Mouse (Mus musculus): ENCODE measurements around the gene Ccnl1. TPM values are rescaled to one million over a fixed set of nuclear protein-coding genes. Genes with fewer than 3 reads are reported as not detected.
A peak's percentile ranks its signal among the peaks of the same experiment; 100 is the strongest.

Gene Ccnl1
- total and polyA plus RNA-seq, 2 experiments from 2014 or later, result 53.1 to 57.0 TPM

DNA sequence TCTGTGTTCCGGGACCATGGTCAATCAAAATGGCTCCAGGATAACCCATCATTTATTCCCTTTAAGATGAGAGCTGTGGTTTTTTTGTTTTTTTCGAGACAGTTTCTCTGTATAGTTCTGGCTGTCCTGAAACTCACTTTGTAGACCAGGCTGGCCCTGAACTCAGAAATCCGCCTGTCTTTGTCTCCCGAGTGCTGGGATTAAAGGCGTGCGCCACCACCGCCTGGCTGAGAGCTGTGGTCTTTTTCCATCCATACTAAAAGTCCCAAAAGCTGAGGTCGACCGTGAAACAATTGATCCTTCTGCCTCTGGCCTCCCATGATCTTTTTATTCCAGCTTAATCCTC is 764 bp upstream of the Ccnl1 start:
- Histone ChIP-seq H3K36me3 (ENCODE audit: insufficient read depth) (peaks cover 7% of the 10 kb centered on the region; the same call in 1 of the 2 replicates), H3K27me3 (ENCODE audit: insufficient read depth, low read length) (no peaks in the 10 kb centered on the region), H3K27ac (ENCODE audit: low read depth, low read length) (peak overlapping the region; percentile 98), H3K4me2 (ENCODE audit: low read depth) (peak overlapping the region; percentile 78), H3K4me3 (ENCODE audit: low read depth, low read length) (peak overlapping the region; percentile 92), H3K9ac (peak overlapping the region; percentile 95), H3K9me3 (ENCODE audit: low read length) (no peaks in the 10 kb centered on the region), H3K4me1 (ENCODE audit: insufficient read depth) (peaks cover 12% of the 10 kb centered on the region)
- ATAC-seq (no peak), DNase-seq (peak; percentile 67)
- WGBS, result 3% methylated on average over 9 of the region's 9 CpGs
- TF ChIP-seq CTCF (IDR thresholded peaks at IDR 0.05; ENCODE audit: low read depth), result no peak

DNA sequence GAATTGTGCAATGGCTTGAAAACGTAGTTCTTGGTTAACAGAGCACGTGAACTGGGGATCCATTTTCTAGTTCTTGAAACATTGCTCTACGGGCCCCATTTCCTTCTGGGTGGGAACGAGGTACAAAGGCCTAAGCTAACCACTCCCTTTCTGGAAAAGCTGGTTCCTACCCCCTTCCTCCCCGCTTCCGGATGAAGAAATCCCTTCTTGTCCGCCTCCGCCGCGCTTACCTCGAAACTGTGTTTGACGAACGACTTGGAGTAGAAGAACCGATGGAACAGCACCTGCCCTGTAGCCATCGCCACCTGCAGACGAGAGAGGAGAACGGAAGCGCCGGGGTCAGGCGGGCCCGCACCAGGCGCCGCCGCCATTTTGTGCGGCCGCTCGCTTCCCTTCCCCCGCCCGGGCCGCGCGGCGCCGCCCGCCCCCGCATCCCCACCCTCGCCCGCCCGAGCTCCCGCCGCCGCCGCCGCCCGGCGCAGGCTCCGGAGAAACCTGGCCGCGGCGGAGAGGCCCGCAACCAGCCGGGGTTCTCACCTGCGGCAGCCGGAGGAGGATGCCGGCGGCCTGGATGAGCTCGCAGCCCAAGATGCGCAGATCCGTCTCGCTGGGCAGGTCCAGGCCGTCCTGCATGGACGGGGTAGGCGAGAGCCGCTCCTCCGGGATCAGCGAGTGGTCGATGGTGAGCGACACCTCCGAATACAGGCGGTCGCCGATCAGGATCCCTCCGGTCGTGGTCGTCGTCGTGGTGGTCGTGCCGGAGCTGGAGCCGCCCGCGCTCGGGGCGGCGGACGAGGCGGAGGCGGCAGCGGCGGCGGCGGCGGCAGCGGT is 563 bp downstream of the Ccnl1 start:
- TF ChIP-seq CTCF (IDR thresholded peaks at IDR 0.05; ENCODE audit: low read depth), result peak; percentile 55
- peak overlapping the region; percentile 78 for H3K4me2 ChIP-seq (ENCODE audit: low read depth)
- peak overlapping the region; percentile 98 for H3K27ac ChIP-seq (ENCODE audit: low read depth, low read length)
- no peaks in the 10 kb centered on the region for H3K9me3 ChIP-seq (ENCODE audit: low read length)
- peaks cover 12% of the 10 kb centered on the region for H3K4me1 ChIP-seq (ENCODE audit: insufficient read depth)
- no peaks in the 10 kb centered on the region for H3K27me3 ChIP-seq (ENCODE audit: insufficient read depth, low read length)
- DNase-seq, result peak; percentile 82
- H3K9ac ChIP-seq, result peak overlapping the region; percentile 95
- H3K36me3 ChIP-seq (ENCODE audit: insufficient read depth), result peaks cover 7% of the 10 kb centered on the region; the same call in 1 of the 2 replicates
- ATAC-seq, result peak; percentile 81
- peak overlapping the region; percentile 92 for H3K4me3 ChIP-seq (ENCODE audit: low read depth, low read length)
- WGBS, result 2% methylated on average over 86 of the region's 94 CpGs

DNA sequence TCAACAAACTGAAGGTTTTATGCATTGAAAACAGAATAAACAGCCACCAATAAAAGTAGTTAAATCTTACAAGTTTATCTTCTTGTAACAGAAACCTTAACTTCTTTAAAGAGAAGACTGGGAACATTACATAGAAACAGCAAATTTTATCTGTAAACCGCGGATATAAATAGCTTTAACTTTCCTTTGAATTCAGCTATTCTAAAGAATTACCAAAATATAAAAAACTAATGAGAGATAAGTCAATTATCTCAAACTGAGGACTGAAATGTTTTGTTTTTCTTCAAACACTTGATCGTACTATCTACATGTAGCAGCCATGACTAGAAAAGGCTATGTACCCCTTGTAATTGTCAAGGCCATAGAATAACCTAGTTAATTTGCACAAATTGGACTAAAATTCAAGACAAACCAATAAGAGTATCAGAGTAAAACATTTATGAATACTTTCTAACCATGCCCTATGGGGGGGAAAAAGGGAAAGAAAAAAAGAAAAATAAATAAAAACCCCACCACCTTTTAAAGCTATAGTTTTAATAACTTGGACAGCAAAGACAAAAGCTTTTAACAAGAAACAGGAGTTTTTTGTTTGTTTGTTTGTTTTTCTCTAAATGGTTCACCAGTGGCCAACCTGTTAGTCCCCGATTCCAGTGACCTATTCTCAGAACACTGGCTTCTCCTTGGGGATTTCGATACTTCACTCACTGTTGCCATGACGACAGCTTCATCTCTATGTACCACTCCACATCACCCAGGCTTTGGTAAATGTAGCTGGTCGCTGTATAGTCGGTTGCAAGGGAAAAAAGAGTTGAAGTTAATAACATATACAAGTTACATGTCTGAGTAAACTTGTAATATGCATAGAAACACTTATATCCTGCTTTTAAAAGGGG is 3.3 kb downstream of the Ccnl1 start:
- H3K9ac ChIP-seq, result no peak overlapping the region
- peaks cover 12% of the 10 kb centered on the region for H3K4me1 ChIP-seq (ENCODE audit: insufficient read depth)
- no peaks in the 10 kb centered on the region for H3K27me3 ChIP-seq (ENCODE audit: insufficient read depth, low read length)
- H3K27ac ChIP-seq (ENCODE audit: low read depth, low read length), result no peak overlapping the region
- no peaks in the 10 kb centered on the region for H3K9me3 ChIP-seq (ENCODE audit: low read length)
- no peak for TF ChIP-seq CTCF (IDR thresholded peaks at IDR 0.05; ENCODE audit: low read depth)
- no peak overlapping the region for H3K4me3 ChIP-seq (ENCODE audit: low read depth, low read length)
- H3K36me3 ChIP-seq (ENCODE audit: insufficient read depth), result peaks cover 14% of the 10 kb centered on the region
- DNase-seq, result no peak
- ATAC-seq, result no peak
- H3K4me2 ChIP-seq (ENCODE audit: low read depth), result no peak overlapping the region
- 45% methylated on average over 8 of the region's 8 CpGs for WGBS

DNA sequence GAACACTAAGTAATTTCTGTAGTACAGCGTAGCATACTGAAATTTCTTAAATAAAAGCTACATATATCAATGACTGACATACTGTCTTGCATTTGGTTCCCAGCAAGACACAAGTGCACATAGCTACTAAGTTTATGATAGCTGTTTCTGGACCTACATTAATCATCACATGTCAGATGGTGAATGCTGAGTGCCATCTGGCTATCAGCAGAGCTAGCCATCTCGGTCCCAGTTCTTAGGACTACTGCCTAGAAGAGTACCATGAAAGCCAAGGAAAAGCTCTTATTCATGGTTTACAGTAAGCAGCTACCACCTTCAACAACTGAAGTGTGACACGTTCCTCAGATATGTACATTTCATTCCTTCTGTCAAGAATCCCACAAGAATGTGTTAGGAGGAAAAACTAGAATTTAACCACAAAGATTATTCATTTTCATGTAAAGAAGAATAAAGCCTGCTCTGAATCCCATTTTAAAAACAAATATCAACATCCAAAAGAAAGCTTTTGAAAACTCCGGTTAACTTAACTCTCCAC is 7.2 kb downstream of the Ccnl1 start:
- peaks cover 39% of the 10 kb centered on the region for H3K36me3 ChIP-seq (ENCODE audit: insufficient read depth)
- H3K9me3 ChIP-seq (ENCODE audit: low read length), result no peaks in the 10 kb centered on the region
- TF ChIP-seq CTCF (IDR thresholded peaks at IDR 0.05; ENCODE audit: low read depth), result no peak
- H3K27me3 ChIP-seq (ENCODE audit: insufficient read depth, low read length), result no peaks in the 10 kb centered on the region
- H3K27ac ChIP-seq (ENCODE audit: low read depth, low read length), result no peak overlapping the region
- 72% methylated on average over 4 of the region's 4 CpGs for WGBS
- no peak overlapping the region for H3K4me3 ChIP-seq (ENCODE audit: low read depth, low read length)
- H3K9ac ChIP-seq, result no peak overlapping the region
- no peak for ATAC-seq
- H3K4me1 ChIP-seq (ENCODE audit: insufficient read depth), result 0 out of 2 replicates have a peak, but pooled peaks cover under 1% of the 10 kb centered on the region
- no peak overlapping the region for H3K4me2 ChIP-seq (ENCODE audit: low read depth)
- no peak for DNase-seq

DNA sequence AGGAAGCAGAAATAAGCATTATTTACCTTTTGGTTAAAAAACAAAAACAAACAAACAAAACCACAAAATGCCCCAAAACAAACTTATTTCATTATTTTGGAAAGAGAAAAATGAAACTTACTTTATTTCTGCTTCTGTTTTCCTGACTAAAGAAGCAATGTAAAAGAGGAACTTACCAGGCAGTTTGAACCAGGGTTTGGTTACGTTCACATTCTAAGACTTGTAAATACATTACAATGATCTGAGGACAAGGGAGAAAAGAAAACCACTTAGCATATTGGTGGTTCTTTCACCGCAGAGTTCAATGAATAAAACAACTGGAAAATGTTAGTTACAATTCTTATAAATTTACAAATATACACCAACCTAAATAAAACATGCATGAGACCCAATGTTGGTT is 7.7 kb downstream of the Ccnl1 start:
- ATAC-seq (no peak), DNase-seq (no peak)
- H3K4me3 ChIP-seq (ENCODE audit: low read depth, low read length), result no peak overlapping the region
- H3K27me3 ChIP-seq (ENCODE audit: insufficient read depth, low read length), result no peaks in the 10 kb centered on the region
- H3K9me3 ChIP-seq (ENCODE audit: low read length), result no peaks in the 10 kb centered on the region
- WGBS, result 90% methylated on average over 2 of the region's 2 CpGs
- H3K9ac ChIP-seq, result no peak overlapping the region
- peaks cover 45% of the 10 kb centered on the region for H3K36me3 ChIP-seq (ENCODE audit: insufficient read depth)
- H3K27ac ChIP-seq (ENCODE audit: low read depth, low read length), result no peak overlapping the region
- no peak for TF ChIP-seq CTCF (IDR thresholded peaks at IDR 0.05; ENCODE audit: low read depth)
- no peaks in the 10 kb centered on the region for H3K4me1 ChIP-seq (ENCODE audit: insufficient read depth)
- no peak overlapping the region for H3K4me2 ChIP-seq (ENCODE audit: low read depth)

DNA sequence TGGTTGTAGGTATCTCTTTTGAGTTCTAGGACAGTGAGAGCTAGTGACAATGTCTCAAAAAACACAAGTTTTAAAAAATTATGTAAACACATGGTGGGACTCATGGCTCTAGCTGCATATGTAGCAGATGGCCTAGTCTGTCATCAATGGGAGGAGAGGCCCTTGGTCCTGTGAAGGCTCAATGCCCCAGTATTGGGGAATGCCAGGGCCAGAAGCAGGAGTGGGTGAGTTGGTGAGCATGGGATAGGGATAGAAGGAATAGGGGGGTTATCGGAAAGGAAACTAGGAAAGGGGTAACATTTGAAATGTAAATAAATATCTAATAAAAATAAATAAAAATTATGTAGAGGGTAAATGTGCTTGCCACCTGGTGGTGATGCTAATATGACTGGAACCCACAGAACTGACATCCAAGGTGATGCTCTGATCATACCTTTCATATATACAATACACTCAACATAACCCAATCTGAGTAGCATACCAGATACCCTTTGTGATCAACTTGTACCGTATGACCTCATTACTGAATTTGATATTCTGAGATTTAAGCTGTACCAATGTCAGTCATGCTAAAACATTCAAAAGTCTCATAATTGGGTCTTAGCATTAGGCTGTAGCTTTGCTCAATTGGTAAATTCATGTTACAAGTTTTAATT is 12.6 kb downstream of the Ccnl1 start:
- no peak for TF ChIP-seq CTCF (IDR thresholded peaks at IDR 0.05; ENCODE audit: low read depth)
- DNase-seq, result no peak
- Histone ChIP-seq H3K9me3 (ENCODE audit: low read length) (no peaks in the 10 kb centered on the region), H3K9ac (no peak overlapping the region), H3K4me2 (ENCODE audit: low read depth) (no peak overlapping the region), H3K4me1 (ENCODE audit: insufficient read depth) (no peaks in the 10 kb centered on the region), H3K4me3 (ENCODE audit: low read depth, low read length) (no peak overlapping the region), H3K27ac (ENCODE audit: low read depth, low read length) (no peak overlapping the region), H3K36me3 (ENCODE audit: insufficient read depth) (peaks cover 46% of the 10 kb centered on the region), H3K27me3 (ENCODE audit: insufficient read depth, low read length) (no peaks in the 10 kb centered on the region)
- 96% methylated on average over 2 of the region's 2 CpGs for WGBS
- ATAC-seq, result peak; percentile 30; the same call in 1 of the 2 replicates
